ENCODE assay signal across 22 mouse cellular contexts in genomic region chr7:114060445-114060844, GRCm38 (mm10). TPM values are rescaled to one million over a fixed set of nuclear protein-coding genes. Genes with fewer than 3 reads are reported as not detected.
DNase-seq lines count a peak whose midpoint lies in the region; ATAC-seq and TF ChIP-seq lines count a peak whose summit lies in the region.
"Had no signal": no experiment of that assay in that cellular context is flagged by ENCODE, and none has a peak within 500 bp of the region (broad histone marks: within the 10 kb centered on the region; RNA-seq: fewer than 3 reads in every experiment).

No protein-coding gene starts in this region.

- H3K27ac ChIP-seq in intestine, postnatal 0 days (ENCODE audit: low read depth, low read length) = no peak overlapping the region
- H3K27ac ChIP-seq in intestine, embryonic 15.5 days = no peak overlapping the region
- no peak overlapping the region for H3K27ac ChIP-seq in ES-E14 (ENCODE audit: insufficient read depth, low read depth, low read length, poor library complexity, severe bottlenecking)
- H3K27ac ChIP-seq: embryonic facial prominence, embryonic 10.5 days; forebrain, embryonic 10.5 days; heart, adult 2 months; heart, embryonic 15.5 days; hindbrain, embryonic 13.5 days; hindbrain, postnatal 0 days had no signal

- no peak overlapping the region for H3K4me3 ChIP-seq in intestine, postnatal 0 days (ENCODE audit: low read depth, low read length)
- H3K4me3 ChIP-seq in intestine, embryonic 15.5 days (replicated peaks) = no peak overlapping the region
- no peak overlapping the region for H3K4me3 ChIP-seq in ES-E14 (ENCODE audit: insufficient read depth in 1 of 2, low read depth in 1 of 2, low read length in 2 of 2, poor library complexity in 1 of 2, severe bottlenecking in 1 of 2)
- H3K4me3 ChIP-seq: embryonic facial prominence, embryonic 10.5 days; erythroblast, embryonic 14.5 days; forebrain, embryonic 10.5 days; heart, adult 2 months; heart, embryonic 15.5 days; hindbrain, embryonic 13.5 days had no signal

- no peaks in the 10 kb centered on the region for H3K4me1 ChIP-seq in intestine, postnatal 0 days (replicated peaks; ENCODE audit: control insufficient read depth, insufficient read depth, low read length)
- peaks cover 7% of the 10 kb centered on the region for H3K4me1 ChIP-seq in intestine, embryonic 15.5 days (replicated peaks)
- H3K4me1 ChIP-seq in ES-E14 (ENCODE audit: control insufficient read depth in 2 of 2, insufficient read depth in 2 of 2, low read length in 2 of 2, poor library complexity in 1 of 2) = peaks cover under 1 to 12% of the 10 kb centered on the region in 2 experiments; a peak in 2 of 4 replicates

- H3K4me2 ChIP-seq in intestine, postnatal 0 days (replicated peaks; ENCODE audit: low read depth) = no peak overlapping the region
- H3K4me2 ChIP-seq in intestine, embryonic 15.5 days (replicated peaks) = no peak overlapping the region
- H3K4me2 ChIP-seq: heart, embryonic 11.5 days; heart, embryonic 15.5 days; hindbrain, embryonic 13.5 days had no signal

- WGBS in intestine, postnatal 0 days = 90% methylated on average over 6 of the region's 6 CpGs
- WGBS in intestine, embryonic 15.5 days = 96% methylated on average over 6 of the region's 6 CpGs

- in situ Hi-C loops in ES-E14 (cut with MboI; ENCODE audit: low sequenced_read_pairs in 2 of 2, unreplicated experiment in 2 of 2) = loop anchor here in 1 of 2 experiments (10.0 kb wide), 1 partner anchor 134 kb away; no protein-coding TSS in a partner anchor

- DNase-seq in 3T3-L1 (ENCODE audit: low read depth, low spot score) (peak; percentile 14), ES-E14 (ENCODE audit: low read depth, low spot score) (peak; percentile 22)
- DNase-seq in cerebellum, postnatal 36 days = no peak
- DNase-seq: adrenal gland, postnatal 14 days; cerebellum, adult 18-20 months; cerebellum, adult 9-11 months; gastrocnemius, postnatal 14 days; heart, adult 2 months; heart, postnatal 14 days had no signal

- H3K9me3 ChIP-seq in intestine, postnatal 0 days (ENCODE audit: control insufficient read depth) = no peaks in the 10 kb centered on the region
- H3K9me3 ChIP-seq in intestine, embryonic 15.5 days = no peaks in the 10 kb centered on the region
- H3K9me3 ChIP-seq in ES-E14 (ENCODE audit: control insufficient read depth, insufficient read depth, low read depth, low read length) = no peaks in the 10 kb centered on the region
- H3K9me3 ChIP-seq: embryonic facial prominence, embryonic 10.5 days; forebrain, embryonic 10.5 days; heart, embryonic 15.5 days; hindbrain, embryonic 13.5 days had no signal

- no peaks in the 10 kb centered on the region; the same call in 1 of the 2 replicates for H3K36me3 ChIP-seq in intestine, postnatal 0 days (ENCODE audit: control insufficient read depth, insufficient read depth)
- no peaks in the 10 kb centered on the region for H3K36me3 ChIP-seq in intestine, embryonic 15.5 days
- peaks cover 2% of the 10 kb centered on the region; the same call in 1 of the 2 replicates for H3K36me3 ChIP-seq in ES-E14 (ENCODE audit: control insufficient read depth, insufficient read depth, low read length, poor library complexity, severe bottlenecking)
- H3K36me3 ChIP-seq: hindbrain, embryonic 13.5 days had no signal

- 0 out of 2 replicates have a peak, but pooled peaks have one; percentile 9 for TF ChIP-seq CTCF in intestine, postnatal 0 days (IDR thresholded peaks at IDR 0.05; ENCODE audit: low read depth)

- H3K27me3 ChIP-seq in intestine, postnatal 0 days (replicated peaks; ENCODE audit: control insufficient read depth, insufficient read depth, low read length) = no peaks in the 10 kb centered on the region
- no peaks in the 10 kb centered on the region for H3K27me3 ChIP-seq in intestine, embryonic 15.5 days (replicated peaks)
- H3K27me3 ChIP-seq: heart, embryonic 15.5 days; hindbrain, embryonic 13.5 days had no signal

- H3K9ac ChIP-seq in intestine, postnatal 0 days (ENCODE audit: low read depth, low read length) = no peak overlapping the region
- H3K9ac ChIP-seq in intestine, embryonic 15.5 days = no peak overlapping the region
- no peak overlapping the region for H3K9ac ChIP-seq in ES-E14 (ENCODE audit: insufficient read depth, low read depth, low read length, poor library complexity, severe bottlenecking)
- H3K9ac ChIP-seq: heart, embryonic 15.5 days; hindbrain, embryonic 13.5 days had no signal

- ATAC-seq in intestine, postnatal 0 days = no peak
- no peak for ATAC-seq in intestine, embryonic 15.5 days
- ATAC-seq in erythroblast, adult 5-6 weeks (replicated peaks; ENCODE audit: low FRiP score, poor library complexity, severe bottlenecking) = no peak
- ATAC-seq in monocyte, adult 5-6 weeks (replicated peaks; ENCODE audit: insufficient number of reproducible peaks, low FRiP score, low TSS enrichment, poor library complexity, severe bottlenecking) = no peak
- ATAC-seq: activated CD4-positive, CD25-positive, alpha-beta regulatory T cell, adult 4 months; forebrain, embryonic 14.5 days; hindbrain, postnatal 0 days had no signal

TF ChIP-seq in ES-E14, 5 proteins besides CTCF, POLR2A, EP300 and RAD21:
- no peak for TF ChIP-seq ZNF384 (IDR thresholded peaks at IDR 0.05; ENCODE audit: low read depth, low read length)
- TF ChIP-seq ZC3H11A (IDR thresholded peaks at IDR 0.05; ENCODE audit: borderline replicate concordance, low read depth, low read length) = no peak
- no peak for TF ChIP-seq HCFC1 (IDR thresholded peaks at IDR 0.05; ENCODE audit: borderline replicate concordance, insufficient read depth, low read length)
- TF ChIP-seq CHD2 (IDR thresholded peaks at IDR 0.05; ENCODE audit: low read depth, low read length) = no peak
- no peak for TF ChIP-seq MAFK (IDR thresholded peaks at IDR 0.05; ENCODE audit: insufficient read depth, low read depth, low read length)
TF ChIP-seq in ES-E14: peak in this region for 0.

RNA-seq across cellular contexts. Expression of gene Rras2, which starts 57.1 kb away (rescaled TPM):
- 24.3 and 24.5 TPM in 2 replicates for polyA plus RNA-seq in intestine, postnatal 0 days (2015; fragmentation: Nextera tagmentation; extraction: Ambion mirVana)
- polyA plus RNA-seq in intestine, embryonic 15.5 days (2015; fragmentation: Nextera tagmentation; extraction: Ambion mirVana) = 26.6 and 26.8 TPM in 2 replicates
- total RNA-seq in ES-E14 (2012; rRNA removed) = 29.4 and 44.0 TPM in 2 replicates
- total RNA-seq in erythroblast, adult 5-6 weeks (2015; ENCODE audit: low replicate concordance) = 2.9 and 3.7 TPM in 2 replicates
- 2.0 TPM in 1 of 2 replicates, not detected in the other for total RNA-seq in erythroblast, adult 5-6 weeks (2017; ENCODE audit: low replicate concordance)
- total RNA-seq in monocyte, adult 5-6 weeks (2017) = 17.4 to 51.9 TPM (median 23.4 TPM) in 3 replicates
- polyA plus RNA-seq: erythroblast, embryonic 14.5 days had no signal

Comparison
In these comparisons a context has a peak if more than half of its experiments do, and no peak if none do; other contexts are left out.
1. DNase-seq: peak in 3T3-L1 (single experiment) and ES-E14 (single experiment); none in cerebellum, postnatal 36 days (0 of 2).